Mouse (Mus musculus) thymus, adult 2 months (tissue): ENCODE data around the gene Rpl6.

ENCODE experiments used
- CTCF ChIP-seq: fragments of 200-500 bp; IDR thresholded peaks from 2 replicates; pipeline ENCODE4 v1.5.1; 2012; ENCODE audit warnings: mild to moderate bottlenecking, control low read depth, low read length, moderate library complexity, borderline replicate concordance; ENCODE audit not compliant: control insufficient read depth, poor library complexity, insufficient read depth; ENCODE audit errors: extremely low read depth
- POLR2A ChIP-seq: fragments of 200-500 bp; IDR thresholded peaks from 2 replicates; pipeline ENCODE4 v1.6.1; 2012; ENCODE audit warnings: mild to moderate bottlenecking, low read length, control low read depth, moderate library complexity; ENCODE audit not compliant: control insufficient read depth, poor library complexity, insufficient read depth; ENCODE audit errors: extremely low read depth

GRCm38 (mm10) chr5:121169588-121169987 is 34.7 kb upstream of the Rpl6 start:
- TF ChIP-seq CTCF (no peak), POLR2A (no peak)
